Mouse (Mus musculus) forebrain, embryonic 16.5 days (tissue): Measurements from ENCODE around the gene Ptpn22. TPM values are rescaled to one million over a fixed set of nuclear protein-coding genes. Genes with fewer than 3 reads are reported as not detected.

Experiments used
- ATAC-seq: fragments of 200-750 bp; cut with Nextera tagmentation; 2 replicates; pipeline ENCODE4 v1.8.0; 2017; ENCODE audit warnings: mild to moderate bottlenecking, moderate library complexity
- H3K27ac ChIP-seq: fragments of 300-500 bp; sonication (generic); 2 replicates; pipeline ENCODE4 v1.5.1; 2014; ENCODE audit warnings: low read length, control low read depth
- H3K27me3 ChIP-seq: fragments of 300-500 bp; sonication (generic); replicated peaks from 2 replicates; pipeline ENCODE4 v1.6.1; 2014; ENCODE audit warnings: low read length; ENCODE audit not compliant: control insufficient read depth, insufficient read depth
- H3K36me3 ChIP-seq: fragments of 300-500 bp; sonication (generic); 2 replicates; pipeline ENCODE4 v1.6.1; 2014; ENCODE audit not compliant: control insufficient read depth, insufficient read depth
- H3K4me1 ChIP-seq: fragments of 300-500 bp; sonication (generic); replicated peaks from 2 replicates; pipeline ENCODE4 v1.6.1; 2014; ENCODE audit warnings: low read length; ENCODE audit not compliant: control insufficient read depth, insufficient read depth
- H3K4me2 ChIP-seq: fragments of 300-500 bp; sonication (generic); 2 replicates; pipeline ENCODE4 v1.6.1; 2014; ENCODE audit warnings: mild to moderate bottlenecking, low read length, control low read depth
- H3K4me3 ChIP-seq: fragments of 300-500 bp; sonication (generic); replicated peaks from 2 replicates; pipeline ENCODE4 v1.5.1; 2014; ENCODE audit warnings: mild to moderate bottlenecking, low read length, control low read depth
- H3K9ac ChIP-seq: fragments of 300-500 bp; sonication (generic); replicated peaks from 2 replicates; pipeline ENCODE4 v1.6.1; 2014; ENCODE audit warnings: low read depth, low read length, control low read depth
- H3K9me3 ChIP-seq: fragments of 300-500 bp; sonication (generic); 2 replicates; pipeline ENCODE4 v1.6.1; 2016; ENCODE audit warnings: low read length; ENCODE audit not compliant: control insufficient read depth
- WGBS: fragments of 180-500 bp; shearing (Covaris S2); extraction: QIAGEN DNeasy Blood & Tissue Kit; methylation state at CpG from one replicate; pipeline ENCODE4 v1.1.7; 2014; 5-methylcytosine and 5-hydroxymethylcytosine counted together
- polyA plus RNA-seq: library from polyadenylated mRNA; unstranded; fragments of >200 nt; fragmentation: Nextera tagmentation; extraction: Ambion mirVana; gene quantifications from 2 replicates; pipeline ENCODE4 v1.2.1, GENCODE M21; 2015

Gene Ptpn22
- polyA plus RNA-seq, 1 experiment from 2014 or later: 0.10 TPM

GRCm38 (mm10) chr3:103914010-103914669, 54.5 kb downstream of the Ptpn22 start, which contains the start of gene Rsbn1:
Gene Rsbn1, plus strand, starts transcription at chr3:103914120.
- no peaks in the 10 kb centered on the region for H3K36me3 ChIP-seq
- peak within 1 kb of the TSS; percentile 83 for H3K4me2 ChIP-seq
- WGBS: 0% methylated on average over 51 of the region's 55 CpGs
- H3K27ac ChIP-seq: peak within 1 kb of the TSS; percentile 92
- no peaks in the 10 kb centered on the region for H3K27me3 ChIP-seq
- ATAC-seq: peak; percentile 99
- H3K4me1 ChIP-seq: peaks cover 10% of the 10 kb centered on the region
- H3K4me3 ChIP-seq: peak within 1 kb of the TSS; percentile 89
- no peaks in the 10 kb centered on the region for H3K9me3 ChIP-seq
- peak within 1 kb of the TSS; percentile 95 for H3K9ac ChIP-seq

GRCm38 (mm10) chr3:103914732-103915508, 55.3 kb downstream of the Ptpn22 start:
- ATAC-seq: peak; percentile 41
- WGBS: under 1% methylated on average over 56 of the region's 60 CpGs

GRCm38 (mm10) chr3:103915509-103915896, 55.9 kb downstream of the Ptpn22 start:
- Histone ChIP-seq H3K27me3 (no peaks in the 10 kb centered on the region), H3K4me3 (peak overlapping the region; percentile 89), H3K27ac (no peak overlapping the region), H3K9ac (peak overlapping the region; percentile 95), H3K36me3 (no peaks in the 10 kb centered on the region), H3K9me3 (no peaks in the 10 kb centered on the region), H3K4me1 (peaks cover 10% of the 10 kb centered on the region), H3K4me2 (peak overlapping the region; percentile 67)
- WGBS: 6% methylated on average over 7 of the region's 7 CpGs
- no peak for ATAC-seq

More at GRCm38 (mm10) chr3:103914732-103915508, 55.3 kb downstream of the Ptpn22 start:
- H3K4me1 ChIP-seq: peaks cover 10% of the 10 kb centered on the region
- peak overlapping the region; percentile 92 for H3K27ac ChIP-seq
- H3K9ac ChIP-seq: peak overlapping the region; percentile 95
- H3K4me2 ChIP-seq: peak overlapping the region; percentile 67
- no peaks in the 10 kb centered on the region for H3K9me3 ChIP-seq
- no peaks in the 10 kb centered on the region for H3K27me3 ChIP-seq
- H3K4me3 ChIP-seq: peak overlapping the region; percentile 89
- H3K36me3 ChIP-seq: no peaks in the 10 kb centered on the region

- Histone ChIP-seq H3K27me3 (no peaks in the 10 kb centered on the region), H3K36me3 (no peaks in the 10 kb centered on the region), H3K27ac (no peak overlapping the region), H3K9ac (peak overlapping the region; percentile 44), H3K9me3 (no peaks in the 10 kb centered on the region), H3K4me1 (peaks cover 10% of the 10 kb centered on the region), H3K4me2 (peak overlapping the region; percentile 66), H3K4me3 (peak overlapping the region; percentile 39)
- ATAC-seq: no peak
- WGBS: 32% methylated on average over 5 of the region's 5 CpGs
Measured at GRCm38 (mm10) chr3:103916205-103916838, 56.7 kb downstream of the Ptpn22 start.

GRCm38 (mm10) chr3:103916839-103917237, 57.2 kb downstream of the Ptpn22 start:
- peak overlapping the region; percentile 66 for H3K4me2 ChIP-seq
- peak overlapping the region; percentile 39 for H3K4me3 ChIP-seq
- no peak for ATAC-seq
- no peaks in the 10 kb centered on the region for H3K9me3 ChIP-seq
- H3K4me1 ChIP-seq: peaks cover 10% of the 10 kb centered on the region
- no peaks in the 10 kb centered on the region for H3K27me3 ChIP-seq
- 63% methylated on average over 3 of the region's 3 CpGs for WGBS
- H3K27ac ChIP-seq: no peak overlapping the region
- peak overlapping the region; percentile 44 for H3K9ac ChIP-seq
- H3K36me3 ChIP-seq: no peaks in the 10 kb centered on the region

GRCm38 (mm10) chr3:103920094-103920493, 60.5 kb downstream of the Ptpn22 start:
- H3K9me3 ChIP-seq: no peaks in the 10 kb centered on the region
- peaks cover 21% of the 10 kb centered on the region for H3K4me1 ChIP-seq
- no peak for ATAC-seq
- WGBS: 96% methylated on average over 1 of the region's 1 CpGs
- H3K36me3 ChIP-seq: no peaks in the 10 kb centered on the region
- H3K4me2 ChIP-seq: no peak overlapping the region
- no peaks in the 10 kb centered on the region for H3K27me3 ChIP-seq
- no peak overlapping the region for H3K4me3 ChIP-seq
- H3K9ac ChIP-seq: no peak overlapping the region
- H3K27ac ChIP-seq: no peak overlapping the region

GRCm38 (mm10) chr3:103925302-103925701, 65.7 kb downstream of the Ptpn22 start:
- Histone ChIP-seq H3K4me1 (peaks cover 16% of the 10 kb centered on the region), H3K4me2 (no peak overlapping the region), H3K36me3 (0 out of 2 replicates have a peak, but pooled peaks cover 3% of the 10 kb centered on the region), H3K27me3 (no peaks in the 10 kb centered on the region), H3K9me3 (no peaks in the 10 kb centered on the region), H3K27ac (no peak overlapping the region), H3K4me3 (no peak overlapping the region), H3K9ac (no peak overlapping the region)
- ATAC-seq: no peak
- 41% methylated on average over 3 of the region's 3 CpGs for WGBS

- 21% methylated on average over 6 of the region's 6 CpGs for WGBS
- no peak for ATAC-seq
- peak overlapping the region; percentile 2; the same call in 1 of the 2 replicates for H3K4me2 ChIP-seq
Measured at GRCm38 (mm10) chr3:103927511-103927910, 67.9 kb downstream of the Ptpn22 start.

More at GRCm38 (mm10) chr3:103927511-103927910, 67.9 kb downstream of the Ptpn22 start:
- H3K4me1 ChIP-seq: peaks cover 11% of the 10 kb centered on the region
- 0 out of 2 replicates have a peak, but pooled peaks cover 3% of the 10 kb centered on the region for H3K36me3 ChIP-seq
- H3K27ac ChIP-seq: no peak overlapping the region
- no peaks in the 10 kb centered on the region for H3K9me3 ChIP-seq
- H3K4me3 ChIP-seq: no peak overlapping the region
- H3K9ac ChIP-seq: no peak overlapping the region
- H3K27me3 ChIP-seq: no peaks in the 10 kb centered on the region
